Mouse (Mus musculus): ENCODE measurements around the gene Olfr58. TPM values are rescaled to one million over a fixed set of nuclear protein-coding genes. Genes with fewer than 3 reads are reported as not detected.

Gene Olfr58
- not detected in 2 replicates for polyA plus RNA-seq (2012; rRNA removed; ENCODE audit: low replicate concordance)

GRCm38 (mm10) chr9:19779983-19780382 lies at the start of gene Olfr58:
Olfr58 (plus strand) TSS chr9:19780283.

GRCm38 (mm10) chr9:19804606-19805005 lies 24.5 kb downstream of the Olfr58 start, which contains the start of gene Olfr859:
Olfr859 (plus strand) TSS chr9:19804906.

Other genes starting within 250 kb of the Olfr58 start
- gene Olfr853, start 239.2 kb upstream of the Olfr58 start, polyA plus RNA-seq (2012; rRNA removed; ENCODE audit: low replicate concordance), result not detected in 2 replicates
- gene Olfr854, start 212.9 kb upstream of the Olfr58 start, polyA plus RNA-seq (2012; rRNA removed; ENCODE audit: low replicate concordance), result not detected in 2 replicates
- not detected in 2 replicates for gene Olfr855, start 197.7 kb upstream of the Olfr58 start, polyA plus RNA-seq (2012; rRNA removed; ENCODE audit: low replicate concordance)
- gene Zfp317, start 158.2 kb upstream of the Olfr58 start, polyA plus RNA-seq (2012; rRNA removed; ENCODE audit: low replicate concordance), result 1.1 and 1.5 TPM in 2 replicates
- not detected in 2 replicates for gene Olfr857, start 70.8 kb upstream of the Olfr58 start, polyA plus RNA-seq (2012; rRNA removed; ENCODE audit: low replicate concordance)
- not detected in 2 replicates for gene Olfr859, start 24.6 kb downstream of the Olfr58 start, polyA plus RNA-seq (2012; rRNA removed; ENCODE audit: low replicate concordance)
- gene Olfr860, start 69.5 kb downstream of the Olfr58 start, polyA plus RNA-seq (2012; rRNA removed; ENCODE audit: low replicate concordance), result not detected in 2 replicates
- gene Olfr862, start 107.7 kb downstream of the Olfr58 start, polyA plus RNA-seq (2012; rRNA removed; ENCODE audit: low replicate concordance), result not detected in 2 replicates
- not detected in 2 replicates for gene Olfr77, start 136.6 kb downstream of the Olfr58 start, polyA plus RNA-seq (2012; rRNA removed; ENCODE audit: low replicate concordance)
- not detected in 2 replicates for gene Olfr866, start 247.8 kb downstream of the Olfr58 start, polyA plus RNA-seq (2012; rRNA removed; ENCODE audit: low replicate concordance)